Mouse (Mus musculus) fibroblast of lung, adult 2 months (primary cell): ENCODE measurements around the gene Supt7l.
A peak's percentile ranks its signal among the peaks of the same experiment; 100 is the strongest.
"Not testable (repeated sequence)": the region's sequence is repeated elsewhere in the genome, so short reads cannot be mapped to it uniquely, and the experiment has no call there.

Experiments
- DNase-seq: peaks from one replicate; pipeline ENCODE4 v3.0.0-alpha.2; 2011; ENCODE audit warnings: low read depth

Gene Supt7l

GRCm38 (mm10) chr5:31527707-31528106, at the start of gene Supt7l:
TSS of gene Supt7l (minus strand) at chr5:31527807.
- DNase-seq = not testable (repeated sequence)

DNA sequence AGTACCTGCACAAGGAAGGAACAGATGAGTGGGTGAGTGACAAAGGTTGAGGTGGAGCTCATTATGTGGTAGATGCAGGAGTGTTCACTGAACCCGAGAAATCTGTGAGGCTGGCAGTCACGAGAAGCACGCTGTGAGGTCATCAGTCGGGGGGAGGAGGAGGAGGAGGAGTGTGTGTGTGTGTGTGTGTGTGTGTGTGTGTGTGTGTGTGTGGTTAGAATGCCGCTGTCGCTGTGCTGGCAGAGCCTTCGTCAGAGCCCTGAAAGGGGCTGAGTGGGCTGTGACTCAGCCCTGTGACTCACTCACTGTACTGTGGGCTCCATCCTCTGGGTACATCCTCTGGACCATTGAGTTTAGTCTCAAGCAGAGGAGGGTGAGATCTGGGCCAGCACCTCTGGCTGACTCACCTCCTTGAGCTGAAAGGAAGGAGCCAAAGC, 49.0 kb upstream of the Supt7l start:
- DNase-seq = peak; percentile 98

- DNase-seq = no peak
Measured at GRCm38 (mm10) chr5:31573722-31574121, 46.1 kb upstream of the Supt7l start.

GRCm38 (mm10) chr5:31571023-31571608, 43.5 kb upstream of the Supt7l start:
- no peak for DNase-seq

DNA sequence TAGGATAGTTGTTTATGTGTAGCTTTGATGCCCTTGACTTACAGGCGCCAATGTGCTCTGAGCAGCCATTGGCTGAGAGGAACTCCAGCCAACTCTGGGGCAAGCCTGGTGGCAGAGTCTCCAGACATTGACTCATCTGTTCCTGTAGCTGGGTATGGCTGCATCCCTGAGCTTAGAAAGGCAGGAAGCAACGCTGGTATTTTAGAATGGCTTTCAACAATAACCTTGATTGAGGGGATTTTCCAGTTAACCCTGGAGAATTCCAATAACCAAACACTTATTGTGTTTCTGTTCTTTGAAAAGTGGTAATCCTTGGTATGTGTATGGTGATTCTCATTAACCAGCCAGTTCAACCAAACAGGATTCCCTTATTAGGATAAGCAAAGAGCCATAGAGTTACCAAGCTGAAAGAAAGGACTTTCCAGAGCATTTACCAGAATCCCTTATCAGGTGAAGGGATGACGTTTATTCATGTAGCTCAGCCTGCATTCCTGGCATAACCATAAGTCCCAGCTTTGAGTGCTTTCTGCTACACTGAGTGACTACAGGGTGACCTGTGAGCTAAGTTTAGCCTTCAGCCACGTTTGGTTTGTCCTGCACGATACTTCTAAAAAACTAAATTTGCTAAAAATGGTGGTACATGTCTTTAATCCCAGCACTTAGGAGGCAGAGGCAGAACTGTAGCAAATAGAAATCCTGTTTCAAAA, 40.5 kb upstream of the Supt7l start:
- DNase-seq = no peak

DNA sequence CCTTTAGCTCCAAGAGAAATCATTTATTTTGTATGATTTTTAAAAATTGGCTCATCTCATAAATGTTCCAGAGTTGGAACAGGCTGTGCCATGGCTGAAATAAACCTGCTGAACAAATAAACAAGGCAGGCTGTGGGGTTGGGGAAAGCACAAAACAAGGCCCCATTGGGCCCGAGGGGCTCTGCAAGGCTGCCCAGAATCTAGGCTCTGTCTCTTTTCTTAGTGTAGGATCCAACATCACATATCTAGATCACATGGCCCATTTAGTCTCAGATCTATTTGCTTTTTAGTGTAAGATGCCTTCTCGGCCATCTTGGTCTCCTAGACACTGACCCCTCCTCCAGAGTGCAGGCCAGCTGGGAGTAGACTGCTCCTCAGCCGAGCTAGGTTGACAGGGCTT, 38.9 kb upstream of the Supt7l start:
- DNase-seq = no peak

GRCm38 (mm10) chr5:31566026-31566425, 38.4 kb upstream of the Supt7l start:
- no peak for DNase-seq

DNA sequence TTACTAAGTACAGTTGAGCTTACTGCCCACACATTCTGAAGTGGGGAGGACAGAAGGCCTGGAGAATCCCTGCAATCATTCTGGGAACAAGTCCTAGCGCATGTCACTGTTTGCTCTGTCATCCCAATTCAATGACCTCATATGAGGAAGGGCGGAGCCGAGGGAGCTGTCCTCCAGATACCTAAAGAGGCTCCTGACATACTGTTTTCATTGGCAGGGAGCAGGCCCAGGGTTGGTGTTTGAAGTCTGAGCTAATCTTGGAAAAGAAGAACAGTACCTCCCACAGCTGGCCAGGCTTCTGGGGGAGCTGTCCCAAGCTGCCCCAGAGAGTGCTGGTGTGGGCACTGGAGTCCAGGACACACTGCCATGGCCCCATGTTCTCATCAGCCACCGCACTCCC, 37.4 kb upstream of the Supt7l start:
- no peak for DNase-seq

DNA sequence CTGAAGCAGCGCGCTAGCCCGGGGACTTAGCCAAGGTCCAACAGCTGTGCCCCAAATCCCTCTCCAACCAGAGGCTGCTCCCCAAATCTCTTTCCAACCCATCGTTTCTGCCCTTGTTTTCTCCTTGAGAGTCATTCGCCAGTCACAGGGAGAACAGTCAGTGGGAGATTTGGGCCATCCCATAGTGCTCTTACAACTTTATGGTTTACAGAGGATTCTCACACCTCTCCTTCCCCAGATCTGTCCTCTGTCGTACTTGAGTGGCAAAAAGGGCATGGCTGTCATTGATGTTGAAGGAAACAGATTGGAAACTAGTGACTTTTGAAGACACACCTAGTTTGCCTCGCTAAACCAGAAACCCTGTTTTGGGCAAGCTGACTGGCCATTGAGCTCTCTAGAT, 36.3 kb upstream of the Supt7l start:
- no peak for DNase-seq

DNA sequence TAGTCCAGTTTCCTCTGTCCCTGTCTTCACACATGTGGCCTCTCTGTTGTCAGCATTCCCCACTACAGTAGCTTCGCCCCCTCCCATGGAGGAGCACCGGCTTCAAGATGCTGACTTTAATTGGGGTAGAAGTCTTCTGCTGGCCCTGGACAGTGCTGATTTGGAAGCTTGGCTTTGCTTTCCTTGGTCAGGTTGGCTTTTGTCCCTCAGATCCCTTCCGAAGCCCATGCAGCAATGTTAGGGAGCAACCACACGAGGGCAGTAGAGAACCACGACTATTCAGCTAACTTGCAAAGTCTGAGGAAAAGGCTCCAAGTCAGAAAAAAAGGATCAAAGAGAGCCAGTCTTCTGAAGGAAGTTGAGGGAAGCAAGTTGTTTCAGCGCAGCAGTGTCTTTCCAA, 35.9 kb upstream of the Supt7l start:
- peak; percentile 81 for DNase-seq

- DNase-seq = no peak
Measured at GRCm38 (mm10) chr5:31562036-31562666, 34.5 kb upstream of the Supt7l start.

DNA sequence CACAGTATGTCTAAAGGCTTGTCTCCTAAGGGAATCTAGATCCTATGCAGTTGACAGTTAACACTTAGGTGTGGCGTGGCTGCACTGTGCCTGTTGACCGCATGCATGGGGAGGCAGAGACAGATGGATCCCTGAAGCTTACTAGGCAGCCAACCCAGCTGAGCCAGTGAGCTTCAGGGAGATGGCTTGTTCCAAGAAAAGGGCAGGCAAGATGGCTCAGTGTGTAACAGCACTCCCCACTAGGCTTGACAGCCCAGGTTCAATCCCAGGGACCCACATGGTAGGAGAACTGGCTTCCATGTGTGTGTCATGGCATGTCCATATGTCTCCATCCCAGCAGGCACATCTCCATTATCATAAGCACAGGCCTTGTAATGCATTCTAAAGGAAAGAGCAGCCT, 32.7 kb upstream of the Supt7l start:
- no peak for DNase-seq

GRCm38 (mm10) chr5:31559401-31559800, 31.8 kb upstream of the Supt7l start:
- no peak for DNase-seq

- DNase-seq = no peak
Measured at GRCm38 (mm10) chr5:31535228-31535627, 7.6 kb upstream of the Supt7l start.

GRCm38 (mm10) chr5:31528560-31528959, 953 bp upstream of the Supt7l start:
- no peak for DNase-seq

GRCm38 (mm10) chr5:31527117-31527680, 408 bp downstream of the Supt7l start:
- DNase-seq = no peak

DNA sequence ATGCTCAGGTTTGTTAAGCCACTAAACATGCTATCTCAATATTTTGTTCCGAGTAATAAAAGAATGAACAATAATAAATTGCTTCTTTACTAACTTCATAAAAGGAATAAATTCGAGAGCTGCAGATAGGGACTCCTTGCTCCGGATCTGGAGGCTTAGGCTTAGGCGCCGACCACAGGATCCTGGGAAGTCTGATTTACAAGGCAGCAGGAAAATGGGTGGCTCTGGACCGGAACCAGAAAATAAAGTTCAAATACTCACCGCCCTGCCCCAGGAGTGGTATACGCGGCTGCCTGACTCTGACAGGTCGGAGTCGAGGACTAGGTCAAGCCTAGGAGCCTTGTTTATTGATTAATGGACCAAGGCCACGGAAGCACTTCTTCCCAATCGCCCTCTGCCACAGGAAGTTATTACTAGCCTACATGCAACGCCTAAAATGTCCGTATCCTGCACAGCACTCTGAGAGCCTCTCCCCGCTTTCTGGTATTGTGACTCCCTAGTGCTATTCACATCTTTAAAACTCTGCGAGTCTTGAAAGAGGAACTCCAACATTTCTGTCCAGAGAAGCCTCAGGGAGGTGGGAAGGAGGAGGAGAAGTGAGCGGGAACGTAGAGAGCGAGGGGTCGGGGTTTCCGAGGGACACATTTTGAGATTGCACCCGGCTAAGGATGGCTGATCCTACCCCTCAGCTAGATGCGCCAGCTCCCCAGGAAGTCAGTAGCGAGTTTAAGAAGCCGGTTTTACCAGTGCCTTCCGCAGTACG, 1.1 kb downstream of the Supt7l start, which contains the start of gene Slc4a1ap:
TSS of gene Slc4a1ap (plus strand) at position 642 of the 763 bp plus-strand sequence.
- peak; percentile 68 for DNase-seq

- no peak for DNase-seq
Measured at GRCm38 (mm10) chr5:31520556-31520955, 7.1 kb downstream of the Supt7l start.

DNA sequence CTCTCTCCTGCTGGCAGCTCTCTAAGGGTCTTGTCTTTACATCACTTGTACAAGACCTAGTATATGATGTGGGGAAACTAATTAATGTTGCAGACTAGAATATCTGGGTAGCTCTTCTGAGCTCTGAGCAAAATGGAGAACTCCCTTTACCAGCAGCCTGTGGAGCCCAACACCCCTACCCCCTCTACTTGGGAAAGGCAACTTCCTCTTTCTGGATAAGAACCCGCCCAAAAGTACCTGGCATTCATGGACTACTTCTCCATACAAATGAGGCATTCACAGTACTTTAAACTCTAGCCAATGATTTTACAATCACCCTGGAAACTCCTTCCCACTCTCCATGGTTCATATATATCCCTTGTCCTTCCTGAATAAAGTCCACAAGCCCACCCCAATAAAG, 15.1 kb downstream of the Supt7l start:
- DNase-seq = no peak

DNA sequence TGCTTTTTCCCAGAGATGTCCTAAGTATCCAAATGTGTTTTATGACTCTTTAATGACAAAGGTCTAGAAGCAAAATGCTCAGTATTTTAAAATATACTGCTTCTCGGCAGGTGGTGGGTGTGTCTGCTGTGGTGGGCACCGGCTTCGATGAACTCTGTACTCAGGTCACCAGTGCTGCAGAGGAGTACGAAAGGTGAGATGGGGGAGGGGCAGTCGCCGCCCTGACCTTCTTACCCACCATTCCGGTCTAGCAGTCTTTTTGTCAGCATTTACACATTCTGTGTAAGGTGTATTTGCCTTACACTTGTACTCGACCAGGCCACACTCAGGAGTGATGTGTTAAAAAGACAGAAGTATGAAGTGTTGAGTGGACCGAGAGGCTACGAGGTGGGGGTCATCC, 22.8 kb downstream of the Supt7l start:
- DNase-seq = no peak

DNA sequence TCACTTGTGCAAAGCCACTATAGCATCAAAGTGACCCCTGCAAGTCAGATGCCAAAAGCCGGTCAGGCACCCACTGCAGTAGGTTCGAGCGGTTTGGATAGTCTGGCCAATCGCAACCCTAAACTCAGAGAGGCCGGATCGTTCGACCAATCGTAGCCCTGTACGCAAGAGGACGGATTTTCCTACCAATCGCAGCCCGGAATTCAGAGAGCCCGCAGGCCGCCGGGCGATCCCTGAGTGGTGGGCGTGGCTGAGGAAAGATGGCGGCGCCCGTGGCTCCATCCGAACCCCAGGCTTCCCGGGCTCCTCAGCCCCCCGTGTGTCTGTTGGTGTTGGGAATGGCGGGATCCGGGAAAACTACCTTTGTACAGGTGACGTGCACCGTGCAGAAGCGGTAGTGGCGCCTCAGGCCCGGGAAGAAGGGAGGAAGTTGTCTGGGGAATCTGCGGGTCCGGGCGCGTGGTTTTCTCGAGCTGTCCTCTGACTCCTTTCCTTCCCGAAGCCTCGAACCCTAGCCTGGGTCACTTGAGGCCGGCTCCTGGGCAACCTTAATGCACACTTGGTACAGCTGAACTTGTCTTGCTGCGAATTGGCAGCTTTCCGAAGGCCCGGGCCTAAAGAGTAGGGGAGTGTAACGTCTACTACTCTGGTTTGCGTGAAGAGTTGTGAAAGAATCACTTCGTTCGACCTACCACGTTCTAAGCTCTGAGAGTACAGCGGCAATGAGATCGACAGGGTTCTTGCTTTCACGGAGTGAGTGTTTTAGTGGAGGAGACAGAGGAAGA, 32.9 kb downstream of the Supt7l start, which contains the start of gene Gpn1:
TSS of gene Gpn1 (plus strand) at position 229 of the 785 bp plus-strand sequence.
- DNase-seq = peak; percentile 83
